Mouse (Mus musculus) testis, postnatal 10 days (tissue): ENCODE data around the gene Gcgr.
"Not testable (repeated sequence)": the region's sequence is repeated elsewhere in the genome, so short reads cannot be mapped to it uniquely, and the experiment has no call there.

Experiments
- DNase-seq: peaks from one replicate; pipeline ENCODE4 v3.0.0; 2021; ENCODE audit warnings: low spot score

Gcgr gene

DNA sequence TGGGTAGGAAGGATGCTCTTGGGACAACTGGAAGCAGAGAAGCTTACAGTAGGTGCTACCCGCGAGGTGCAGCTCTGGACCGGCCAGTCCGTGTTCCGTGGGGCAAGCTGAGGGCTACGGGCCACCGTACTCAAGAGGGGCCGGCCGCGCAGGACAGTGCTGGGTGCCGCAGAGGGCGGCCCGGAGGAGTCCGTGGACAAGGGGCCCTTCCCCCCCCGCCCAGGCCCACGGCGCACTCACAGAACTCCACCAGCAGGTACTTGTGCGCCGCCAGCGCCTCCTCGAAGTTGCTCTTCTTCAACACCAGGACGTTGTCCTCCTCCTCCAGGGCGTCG lies 41.9 kb downstream of the Gcgr start:
- no peak for DNase-seq

DNA sequence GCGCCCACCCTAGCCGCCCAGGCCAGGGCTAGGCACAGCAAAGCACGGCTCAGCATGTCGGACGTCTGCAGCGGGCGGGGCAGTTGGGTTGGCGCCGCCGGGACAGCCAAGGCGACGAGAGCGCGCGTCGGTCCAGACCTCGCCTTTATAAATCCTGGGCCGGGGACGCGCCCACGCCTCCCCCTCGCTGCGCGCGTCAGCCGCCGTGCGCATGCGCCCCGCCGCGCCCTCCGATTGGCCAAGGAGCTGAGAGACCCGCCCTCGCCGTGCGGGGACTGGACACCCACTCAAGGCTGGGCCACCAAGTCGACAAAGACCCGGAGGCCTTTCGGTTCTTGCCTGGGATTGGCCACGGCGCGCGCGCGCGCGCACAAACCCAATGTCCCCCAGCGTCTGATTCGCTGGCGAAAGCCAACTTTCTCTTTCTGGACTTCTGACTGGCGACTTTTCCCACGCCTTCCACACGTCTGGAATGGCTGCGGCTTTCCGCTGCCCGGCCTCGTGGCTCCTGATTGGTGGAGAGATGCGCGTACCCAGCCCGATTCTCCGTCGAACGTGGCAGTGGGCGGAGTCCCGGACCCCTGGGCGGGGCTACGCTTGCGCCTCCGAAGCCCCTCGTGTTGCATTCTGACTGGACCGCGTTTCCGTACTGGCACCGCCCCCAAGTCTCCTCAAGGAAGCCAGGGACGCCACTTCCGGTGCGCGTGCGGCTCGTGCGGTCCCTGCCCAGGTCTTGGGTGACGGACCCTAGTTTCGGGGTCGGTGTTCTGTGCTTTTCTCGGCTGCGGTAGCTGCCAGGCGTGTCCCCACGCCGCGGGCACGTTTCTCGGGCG lies 42.5 kb downstream of the Gcgr start, which contains the start of gene P4hb:
Gene P4hb (minus strand): TSS at position 502 of the 833 bp plus-strand sequence.
- peak; percentile 100 for DNase-seq

DNA sequence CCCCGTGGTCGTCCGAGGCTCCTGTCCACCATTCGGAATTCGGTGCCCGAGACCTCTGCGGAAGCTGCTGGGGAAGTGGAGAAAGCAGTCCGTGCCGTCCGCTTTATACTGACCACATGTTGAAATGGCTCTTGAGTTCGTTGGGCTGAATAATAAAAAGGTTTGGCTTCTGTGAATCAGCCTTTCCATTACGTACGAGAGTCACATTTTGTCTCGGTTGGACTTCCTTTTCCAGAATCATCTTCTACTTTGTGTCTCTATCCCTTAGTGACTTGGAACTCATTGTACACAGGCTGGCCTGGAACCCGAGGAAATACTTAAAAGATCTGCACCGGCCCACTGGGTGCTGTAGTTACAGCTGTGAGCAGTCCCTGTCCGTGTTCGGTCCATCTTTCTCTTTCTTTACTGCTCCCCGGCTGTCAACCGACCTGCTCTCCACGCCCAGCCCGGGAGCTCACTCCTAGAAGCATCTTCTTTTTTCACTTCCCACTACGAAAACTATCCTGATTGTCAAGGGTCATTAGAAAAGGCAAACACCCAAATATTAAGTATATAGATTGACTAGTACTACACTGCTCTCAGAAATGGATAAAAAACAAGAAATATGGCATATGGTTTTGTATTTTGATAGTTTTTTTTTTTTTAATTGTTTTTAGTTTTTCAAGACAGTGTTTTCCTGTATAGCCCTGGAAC lies 43.2 kb downstream of the Gcgr start:
- DNase-seq: no peak

DNA sequence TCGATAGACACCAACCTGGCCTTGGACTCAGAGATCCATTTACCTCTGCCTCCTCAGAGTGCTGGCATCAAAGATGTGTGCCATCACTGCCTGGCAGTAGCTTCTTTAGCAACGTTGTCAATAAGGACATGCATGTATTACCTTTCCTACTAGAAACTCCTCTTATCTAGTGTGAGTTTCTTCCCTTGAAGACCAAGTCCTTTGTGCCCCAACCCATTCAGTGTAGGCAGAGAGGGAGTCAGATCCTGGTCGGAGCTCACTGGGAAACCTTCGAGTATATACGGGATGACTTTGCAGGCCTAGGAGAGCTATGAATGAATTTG lies 43.7 kb downstream of the Gcgr start:
- DNase-seq: no peak

DNA sequence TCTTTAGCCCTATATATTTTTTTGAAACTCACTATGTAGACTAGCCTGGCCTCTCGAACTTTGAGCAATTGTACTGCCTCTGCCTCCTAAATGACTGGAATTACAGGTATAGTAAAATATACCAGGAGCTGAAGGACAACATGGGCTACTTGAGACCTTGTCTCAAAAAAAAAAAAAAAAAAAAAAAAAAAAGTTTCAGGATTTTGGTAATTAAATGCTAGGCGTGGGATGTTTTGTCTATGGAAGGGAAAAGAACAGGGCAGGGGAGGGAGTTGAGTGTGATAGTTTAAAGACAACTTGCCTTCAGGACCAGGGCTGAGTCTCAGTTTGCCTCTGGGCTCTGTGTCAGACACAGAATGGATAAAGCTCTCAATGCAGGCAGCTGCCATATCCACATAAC lies 44.5 kb downstream of the Gcgr start:
- DNase-seq: no peak

DNA sequence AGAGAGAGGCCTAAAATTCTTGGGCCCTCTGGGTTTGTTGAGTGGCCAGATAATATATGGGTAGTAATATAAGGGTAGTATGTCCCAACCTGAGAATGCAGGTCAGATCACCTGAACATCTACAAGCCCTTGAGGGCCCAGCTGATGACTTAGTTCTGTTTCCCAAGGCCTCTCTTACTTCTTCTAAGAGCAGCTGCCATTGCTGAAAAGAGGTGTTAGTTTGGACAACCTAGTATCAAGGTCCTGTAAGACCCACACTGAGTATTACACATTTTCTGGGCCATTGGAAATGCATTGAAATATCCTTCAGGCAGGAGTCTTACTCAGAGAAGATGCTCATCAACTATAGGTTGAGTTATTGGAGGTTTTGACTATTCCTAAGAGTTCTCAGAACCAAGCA lies 45.4 kb downstream of the Gcgr start:
- no peak for DNase-seq

DNA sequence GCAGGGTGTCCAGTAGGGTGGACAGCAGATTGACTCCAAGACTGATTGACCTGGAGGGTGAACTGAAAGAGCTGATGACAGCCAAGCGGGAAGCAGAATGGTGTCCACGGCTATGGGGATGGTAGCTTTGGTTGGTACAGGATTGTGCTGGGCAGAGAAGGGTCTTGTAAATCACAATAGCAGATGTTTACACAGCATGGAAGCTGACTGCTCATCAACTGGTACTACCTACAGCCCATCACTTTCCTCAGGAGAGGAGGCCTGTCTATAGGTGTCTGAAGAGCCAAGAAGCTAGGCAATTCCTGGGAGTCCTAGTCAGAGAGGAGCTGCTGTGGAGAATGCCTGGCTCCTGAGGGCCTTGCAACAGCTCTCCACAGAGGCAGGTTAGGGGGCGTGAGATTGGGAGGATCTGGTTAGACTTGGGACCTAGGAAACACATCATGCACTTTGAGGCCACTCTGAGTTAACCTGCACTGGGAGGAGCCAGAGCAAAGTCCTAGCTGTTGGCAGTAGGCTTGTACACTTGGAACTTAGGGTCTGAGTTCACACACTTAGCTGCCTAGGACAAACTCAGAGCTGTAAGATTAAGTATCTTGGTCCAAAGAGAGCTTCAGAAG lies 46.0 kb downstream of the Gcgr start:
- DNase-seq: no peak

DNA sequence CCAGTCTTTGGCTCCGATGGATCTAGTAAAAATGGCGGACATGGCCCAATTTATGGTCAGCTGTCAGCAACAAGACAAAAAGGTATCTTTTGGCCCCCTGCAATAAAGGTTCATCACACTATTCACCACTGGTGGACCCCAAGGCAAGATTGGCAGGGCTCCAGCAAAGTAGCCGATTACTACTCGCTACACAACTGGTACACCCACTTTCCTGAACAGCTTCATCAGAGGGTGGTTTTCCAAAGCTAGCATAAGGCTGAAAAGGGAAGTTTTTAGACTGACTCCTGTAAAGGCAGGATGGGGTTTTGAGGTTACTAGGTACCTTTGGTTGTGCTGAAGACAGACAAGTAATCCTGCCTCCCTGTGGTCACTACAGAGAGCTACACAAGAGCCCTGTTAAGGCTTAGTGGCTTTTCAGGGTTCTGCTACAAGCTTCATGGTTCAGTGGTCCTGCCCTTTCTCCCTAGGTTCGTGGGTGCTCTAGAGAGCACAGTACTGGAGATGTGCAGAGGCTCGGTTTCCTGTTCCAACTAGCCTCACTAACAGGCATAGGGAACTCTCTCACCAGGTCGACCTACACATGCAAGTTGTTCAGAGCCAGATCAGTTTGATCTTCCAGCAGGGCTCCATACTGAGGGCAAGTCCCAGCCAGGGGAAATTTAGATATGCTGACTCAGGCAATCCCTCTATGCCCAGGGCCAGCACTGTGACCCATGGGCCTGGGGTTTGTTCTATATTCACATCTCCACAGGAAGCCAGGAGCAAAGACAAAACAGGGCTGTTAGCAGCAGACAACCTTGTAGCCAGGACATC lies 46.9 kb downstream of the Gcgr start:
- DNase-seq: peak; percentile 72

DNA sequence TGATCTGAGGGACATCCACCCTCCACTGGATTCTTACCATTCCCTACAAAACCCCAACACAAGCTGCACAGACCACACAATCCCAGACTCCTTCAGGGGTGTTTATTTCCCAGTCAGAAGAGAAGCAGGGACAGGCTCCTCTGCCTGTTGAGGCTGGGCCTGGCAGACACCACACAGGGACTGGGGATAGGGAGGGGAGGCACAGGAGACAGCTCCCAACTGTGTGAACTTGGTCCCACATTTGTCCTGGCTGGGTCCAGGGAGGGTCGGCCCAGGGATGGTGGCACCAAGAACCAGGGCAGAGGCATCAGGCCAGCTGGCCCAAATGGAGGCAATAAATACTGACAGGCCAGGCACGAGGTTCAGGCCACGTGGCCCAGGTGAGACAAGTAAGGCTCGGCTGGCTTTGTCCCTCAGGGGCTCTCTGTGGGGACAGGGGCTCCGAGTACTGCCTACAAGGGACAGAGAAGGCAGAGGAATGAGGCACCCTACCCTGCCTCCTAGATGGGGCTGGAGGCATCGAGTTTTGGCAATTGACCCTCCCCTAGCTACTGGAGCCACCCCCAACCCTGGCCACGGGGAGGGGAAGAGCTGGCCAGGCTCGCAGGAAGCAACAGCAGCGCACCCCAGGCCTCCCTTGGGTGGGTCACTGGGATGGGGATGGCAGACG lies 47.7 kb downstream of the Gcgr start:
- DNase-seq: no peak

DNA sequence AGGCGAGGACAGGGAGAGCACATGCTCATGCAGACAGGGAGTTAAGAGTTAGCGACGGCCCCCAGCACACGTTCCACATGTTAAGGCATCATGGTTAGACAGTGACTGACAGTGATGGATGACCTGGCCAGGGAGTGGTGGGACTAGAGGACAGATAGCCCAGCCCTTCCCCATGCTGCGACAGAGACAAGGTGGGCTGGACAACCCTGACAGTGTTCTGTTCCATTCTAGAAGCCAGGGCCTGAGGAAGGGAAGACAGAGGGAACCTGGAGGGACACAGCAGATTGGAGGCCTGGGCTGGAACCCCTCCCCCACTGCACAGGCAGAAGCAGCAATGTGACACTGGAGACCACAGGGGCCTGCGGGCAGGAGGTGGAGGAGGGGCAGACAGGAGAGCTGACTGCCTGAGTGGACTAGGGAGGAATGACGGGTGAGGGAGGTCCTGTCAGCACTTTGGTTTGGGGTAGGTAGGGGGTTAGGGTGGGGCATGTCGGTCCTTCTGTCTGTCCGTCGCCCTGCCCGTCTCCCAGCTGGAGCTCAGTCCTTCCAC lies 48.3 kb downstream of the Gcgr start:
- peak; percentile 59 for DNase-seq

DNA sequence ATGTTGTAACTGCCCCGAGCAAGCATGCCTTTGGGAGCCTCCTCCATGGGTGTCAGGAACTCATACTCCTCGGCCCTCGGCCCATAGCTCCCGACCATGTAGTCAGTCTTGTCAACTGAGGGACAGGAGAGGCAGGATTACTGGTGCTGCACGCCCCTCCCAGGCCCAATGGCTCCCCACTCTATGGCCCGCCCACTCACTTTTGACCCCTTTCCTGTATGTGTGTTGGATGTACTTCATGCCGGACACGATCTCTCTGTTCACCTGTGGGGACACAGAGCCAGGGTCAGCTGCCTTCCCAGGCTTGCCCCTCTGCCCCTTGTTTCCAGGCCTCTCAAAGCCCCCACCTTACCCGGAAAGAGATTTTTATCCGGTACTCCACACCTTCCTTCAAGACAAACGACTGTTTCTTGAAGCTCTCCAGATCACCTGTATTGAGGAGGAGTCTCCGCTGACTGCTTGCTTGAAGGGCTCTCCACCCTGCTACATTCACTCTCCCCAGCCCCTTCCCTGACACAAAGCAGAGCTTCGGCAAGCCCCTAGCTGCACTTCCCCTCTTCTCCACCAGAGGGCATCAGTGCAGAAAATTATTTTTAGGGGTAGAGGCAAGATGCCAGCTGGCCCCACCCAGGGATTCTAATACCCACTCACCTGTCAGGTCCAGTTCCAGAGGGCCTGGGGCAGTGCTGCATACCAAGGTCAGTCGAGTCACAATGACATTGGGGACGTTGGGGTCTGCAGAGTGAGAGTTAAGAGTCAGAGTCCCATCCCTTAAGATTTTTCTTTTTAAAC lies 49.0 kb downstream of the Gcgr start:
- DNase-seq: peak; percentile 86

DNA sequence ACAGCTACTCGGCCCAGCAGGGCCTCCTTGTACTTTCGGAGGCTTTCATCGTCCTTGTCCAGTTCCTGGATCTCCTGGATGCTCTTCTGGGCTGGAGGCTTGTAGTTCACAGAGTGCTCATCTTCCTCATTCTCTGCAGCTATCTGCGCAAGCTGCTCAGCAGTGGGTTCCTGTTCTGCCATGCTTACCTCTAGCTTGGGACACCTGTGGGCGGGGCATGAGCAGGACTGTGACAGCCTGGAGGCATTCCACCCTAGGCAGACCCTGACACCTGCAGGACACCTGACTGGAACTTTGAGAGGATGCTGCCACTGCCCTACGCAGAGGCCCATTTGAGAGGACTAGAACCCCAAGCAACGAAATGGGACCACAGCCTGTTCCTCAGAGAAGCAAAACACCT lies 49.7 kb downstream of the Gcgr start:
- DNase-seq: no peak

DNA sequence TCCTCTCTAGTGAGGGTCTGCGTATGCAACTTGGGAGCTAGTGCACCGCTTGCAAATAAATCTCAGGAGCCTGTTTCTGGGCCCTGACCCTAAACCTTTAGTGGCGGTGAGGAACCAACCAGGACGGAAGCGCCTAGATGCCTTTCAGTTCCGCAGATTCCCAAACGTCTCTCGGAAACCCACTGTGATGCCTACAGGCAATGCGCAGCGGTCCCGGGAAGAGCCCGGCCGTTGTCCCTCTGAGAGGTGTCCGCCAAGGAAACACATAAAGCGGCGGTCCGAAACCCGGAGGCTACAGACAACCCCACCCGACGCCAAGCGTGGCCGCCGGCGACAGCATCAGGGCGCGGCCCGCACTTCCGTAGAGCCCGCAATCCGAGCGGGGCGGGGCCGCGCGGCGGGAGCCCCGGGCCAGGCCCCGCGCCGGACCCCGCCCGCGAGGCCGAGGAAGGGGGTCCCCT lies 50.4 kb downstream of the Gcgr start:
- peak; percentile 65 for DNase-seq

DNA sequence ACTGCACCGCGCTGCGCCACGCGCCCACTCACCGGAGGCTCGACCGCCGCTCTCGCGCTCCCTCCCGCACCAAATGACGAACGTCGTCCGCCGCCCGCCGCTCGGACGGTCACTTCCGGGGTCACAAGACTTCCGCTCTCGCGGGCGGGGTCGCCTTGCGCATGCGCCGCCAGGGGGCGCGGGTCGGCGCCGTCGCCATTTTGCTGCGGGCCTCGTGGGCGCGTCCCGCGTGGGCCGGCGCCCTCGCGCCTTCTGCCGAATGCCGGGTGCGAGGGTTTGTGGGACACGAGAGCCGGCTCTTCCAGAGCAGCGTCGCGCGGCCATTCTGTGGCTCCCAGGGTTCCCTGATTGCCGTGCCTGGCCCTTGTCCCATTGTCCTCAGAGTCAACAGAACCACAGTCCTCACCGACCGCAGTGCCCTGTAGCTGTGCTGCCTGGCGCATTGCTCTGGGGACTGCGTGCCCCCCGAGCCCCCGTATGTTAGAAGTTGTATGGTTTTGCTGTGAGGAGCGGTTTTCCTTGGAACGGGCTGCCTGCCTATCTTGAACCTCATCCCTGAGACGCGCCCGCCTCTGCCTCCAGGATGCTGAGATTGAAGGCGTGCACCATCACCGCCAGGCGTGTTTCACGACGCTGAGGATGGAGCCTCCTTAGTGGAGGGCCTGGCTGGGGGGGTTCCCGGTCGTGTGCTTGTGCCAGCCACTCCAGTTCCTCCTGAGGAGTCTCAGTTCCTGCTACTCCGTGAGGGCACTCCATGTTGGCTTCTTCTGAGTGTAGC lies 51.2 kb downstream of the Gcgr start, which contains the start of gene Arhgdia:
Gene Arhgdia (minus strand): TSS at position 135 of the 778 bp plus-strand sequence.
- peak; percentile 94 for DNase-seq

DNA sequence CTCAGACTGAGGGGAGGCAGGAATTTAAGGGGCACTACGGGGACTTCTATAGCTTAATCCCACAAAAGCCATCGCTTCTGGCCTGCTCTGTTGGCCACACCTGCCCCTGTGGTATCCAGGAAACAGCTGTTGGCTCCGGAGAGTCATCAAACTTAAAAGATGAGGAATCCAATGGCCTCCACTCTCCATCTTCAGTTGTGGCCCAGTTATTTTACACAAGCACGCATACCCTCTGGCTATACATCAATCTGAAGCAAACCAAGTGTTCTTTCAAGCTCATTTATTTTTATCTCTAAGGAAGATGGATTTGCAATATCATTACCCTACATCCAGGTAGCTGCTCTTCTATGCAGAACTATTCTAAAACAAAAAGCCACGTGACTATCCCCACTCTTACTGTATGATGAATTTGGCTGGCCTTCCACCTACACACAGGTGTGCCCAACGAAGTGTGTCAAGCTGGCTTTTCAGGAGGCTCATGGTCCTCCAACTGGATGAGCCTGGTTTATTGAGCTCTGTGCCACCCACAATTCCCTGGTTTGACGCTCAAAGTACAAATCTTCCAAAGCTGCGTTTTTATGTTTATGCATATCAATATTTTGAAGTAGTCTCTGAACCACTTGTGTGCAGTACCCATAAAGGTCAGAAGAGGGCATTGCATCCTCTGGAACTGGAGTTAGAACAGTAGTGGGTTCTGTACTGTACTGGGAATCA lies 51.9 kb downstream of the Gcgr start:
- no peak for DNase-seq

DNA sequence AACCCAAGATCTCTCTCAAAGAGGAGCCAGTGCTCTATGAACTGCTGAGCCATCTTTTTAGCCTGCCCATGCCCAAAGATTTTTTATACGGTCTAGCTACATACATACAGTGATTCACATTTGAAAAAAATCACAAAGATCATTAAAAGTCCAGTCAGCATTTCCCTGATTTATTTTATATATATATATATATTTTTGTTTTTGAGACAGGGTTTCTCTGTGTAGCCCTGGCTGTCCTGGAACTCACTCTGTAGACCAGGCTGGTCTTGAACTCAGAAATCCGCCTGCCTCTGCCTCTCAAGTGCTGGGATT lies 52.4 kb downstream of the Gcgr start:
- not testable (repeated sequence) for DNase-seq

DNA sequence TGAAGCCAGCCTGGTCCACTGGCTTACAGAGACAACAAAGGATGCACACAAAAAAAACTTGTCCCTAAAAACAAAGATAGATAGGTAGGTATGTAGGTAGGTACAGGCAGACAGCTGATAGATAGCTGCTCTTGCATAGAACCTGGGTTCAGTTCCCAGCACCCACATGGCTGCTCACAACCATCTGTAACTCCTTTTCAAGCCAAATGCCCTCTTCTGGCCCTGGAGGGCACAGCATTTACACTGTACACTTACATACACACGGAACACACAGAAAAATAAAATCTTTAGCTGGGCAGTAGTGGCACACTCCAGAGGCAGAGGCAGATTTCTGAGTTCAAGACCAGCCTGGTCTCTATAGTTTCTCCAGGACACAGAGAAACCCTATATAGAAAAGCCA lies 53.4 kb downstream of the Gcgr start:
- no peak for DNase-seq

DNA sequence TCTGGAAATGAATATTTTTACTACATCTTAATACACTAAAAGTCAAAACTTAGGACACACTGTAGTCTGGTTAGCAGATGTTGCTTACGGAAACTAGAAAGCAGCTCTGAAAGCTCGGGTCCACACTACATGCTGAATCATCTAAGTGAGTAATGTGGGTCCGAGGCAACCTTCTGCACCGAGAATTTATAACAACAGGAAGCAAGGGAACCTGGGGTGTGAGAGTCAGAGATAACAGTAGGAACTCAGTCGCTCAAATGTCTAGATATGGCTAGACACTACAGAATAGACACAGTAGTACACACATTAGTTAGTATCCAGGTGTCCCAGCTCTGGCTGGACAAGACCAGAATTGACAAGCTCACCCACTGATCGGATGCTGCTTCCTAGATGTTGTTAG lies 58.0 kb downstream of the Gcgr start:
- DNase-seq: no peak
